Mouse (Mus musculus): Measurements from ENCODE around the gene Ldhal6b. TPM values are rescaled to one million over a fixed set of nuclear protein-coding genes. Genes with fewer than 3 reads are reported as not detected.

Ldhal6b gene
- polyA plus RNA-seq, 1 experiment from 2014 or later, result not detected

DNA sequence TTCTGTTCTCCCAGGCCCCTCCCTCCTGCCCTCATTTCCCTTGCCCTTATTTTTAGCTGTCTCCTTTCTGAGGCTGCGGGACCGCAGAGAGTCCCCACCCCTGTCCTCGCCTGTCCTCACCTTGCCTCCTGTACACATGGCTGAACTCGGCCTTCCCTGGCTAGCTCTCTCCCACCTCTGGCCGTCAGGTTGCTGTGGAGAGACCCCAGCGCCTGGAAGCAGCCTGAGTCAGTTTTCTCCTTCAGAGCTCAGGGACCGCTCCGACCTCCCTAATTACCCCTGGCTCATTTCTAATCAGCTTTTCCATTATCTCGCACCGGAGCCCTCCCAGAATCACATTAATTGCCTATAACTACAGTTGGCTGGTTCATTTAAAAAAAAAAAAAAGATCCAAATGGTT lies 27.9 kb downstream of the Ldhal6b start:
- H3K9ac ChIP-seq (ENCODE audit: low read length), result no peak overlapping the region
- WGBS, result 42% methylated on average over 10 of the region's 10 CpGs

DNA sequence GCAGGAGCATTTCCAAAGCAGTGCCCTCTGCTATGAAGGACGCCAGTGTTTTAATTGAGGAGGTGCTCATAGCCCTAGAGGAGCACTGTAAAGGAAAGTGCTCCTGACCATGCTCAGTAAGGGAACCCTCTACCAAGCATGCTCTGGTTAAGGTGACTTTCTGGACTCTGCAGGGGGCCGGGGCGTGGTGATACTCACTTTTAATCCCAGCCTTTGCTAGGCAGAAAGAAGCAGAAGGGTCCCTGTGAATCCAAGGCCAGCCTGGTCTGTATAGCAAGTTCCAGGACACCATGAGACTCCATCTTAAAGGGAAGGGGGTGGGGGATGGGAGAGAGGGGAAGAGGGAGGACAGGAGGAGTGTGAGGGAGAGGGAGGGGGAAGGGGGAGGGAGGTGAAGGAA lies 30.2 kb downstream of the Ldhal6b start:
- Histone ChIP-seq H3K27me3 (ENCODE audit: control insufficient read depth, insufficient read depth, low read length) (no peaks in the 10 kb centered on the region), H3K9me3 (ENCODE audit: control insufficient read depth, low read length) (no peaks in the 10 kb centered on the region), H3K36me3 (ENCODE audit: control insufficient read depth, insufficient read depth, low read length) (no peaks in the 10 kb centered on the region), H3K4me1 (replicated peaks; ENCODE audit: control insufficient read depth, insufficient read depth, low read length) (no peaks in the 10 kb centered on the region), H3K9ac (ENCODE audit: low read length) (no peak overlapping the region), H3K4me2 (ENCODE audit: low read depth, low read length, severe bottlenecking) (no peak overlapping the region), H3K4me3 (ENCODE audit: low read depth, low read length) (no peak overlapping the region), H3K27ac (ENCODE audit: low read depth, low read length) (no peak overlapping the region)
- no peak for ATAC-seq (replicated peaks; ENCODE audit: low FRiP score)
- no peak for DNase-seq (ENCODE audit: low spot score)
- WGBS, result 55% methylated on average over 3 of the region's 3 CpGs

More for the DNA sequence above, 27.9 kb downstream of the Ldhal6b start:
- H3K4me1 ChIP-seq (replicated peaks; ENCODE audit: control insufficient read depth, insufficient read depth, low read length), result no peaks in the 10 kb centered on the region
- H3K27me3 ChIP-seq (ENCODE audit: control insufficient read depth, insufficient read depth, low read length), result no peaks in the 10 kb centered on the region
- no peak for DNase-seq (ENCODE audit: low spot score)
- no peak for ATAC-seq (replicated peaks; ENCODE audit: low FRiP score)
- H3K36me3 ChIP-seq (ENCODE audit: control insufficient read depth, insufficient read depth, low read length), result no peaks in the 10 kb centered on the region
- H3K4me2 ChIP-seq (ENCODE audit: low read depth, low read length, severe bottlenecking), result no peak overlapping the region
- H3K27ac ChIP-seq (ENCODE audit: low read depth, low read length), result no peak overlapping the region
- H3K9me3 ChIP-seq (ENCODE audit: control insufficient read depth, low read length), result no peaks in the 10 kb centered on the region
- no peak overlapping the region for H3K4me3 ChIP-seq (ENCODE audit: low read depth, low read length)

DNA sequence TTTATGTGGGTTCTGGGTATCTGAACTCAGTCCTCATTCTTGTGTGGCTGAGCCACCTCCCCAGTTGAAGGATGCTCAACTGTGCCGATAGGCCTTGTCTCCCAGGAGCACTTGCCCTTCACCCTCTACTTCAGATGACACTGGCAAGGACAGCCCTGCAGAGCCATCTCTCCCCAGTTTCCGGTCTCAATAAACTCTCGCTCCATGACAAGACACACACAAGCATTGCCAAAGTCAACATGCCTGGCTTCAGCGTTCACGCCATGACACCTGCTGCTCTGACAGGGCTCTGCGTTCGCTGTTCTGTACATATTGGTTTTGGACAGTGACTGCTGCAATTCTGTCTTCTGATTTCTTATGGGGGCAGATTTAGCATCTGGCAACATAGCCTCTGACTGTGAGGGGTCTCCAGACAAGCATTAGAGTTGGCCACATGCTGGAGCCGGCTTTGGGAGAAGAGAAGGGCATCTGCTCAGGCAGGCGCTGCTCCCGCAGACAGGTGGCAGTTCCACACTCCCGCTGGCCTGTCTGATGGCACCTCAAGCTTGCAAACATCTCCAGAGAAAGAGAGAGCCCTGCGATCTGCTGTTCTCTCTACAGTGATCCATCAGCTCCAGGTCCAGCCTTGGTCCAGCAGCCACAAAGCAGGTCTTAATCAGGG lies 31.6 kb downstream of the Ldhal6b start:
- Histone ChIP-seq H3K4me2 (ENCODE audit: low read depth, low read length, severe bottlenecking) (no peak overlapping the region), H3K4me1 (replicated peaks; ENCODE audit: control insufficient read depth, insufficient read depth, low read length) (no peaks in the 10 kb centered on the region), H3K9me3 (ENCODE audit: control insufficient read depth, low read length) (no peaks in the 10 kb centered on the region), H3K36me3 (ENCODE audit: control insufficient read depth, insufficient read depth, low read length) (no peaks in the 10 kb centered on the region), H3K4me3 (ENCODE audit: low read depth, low read length) (no peak overlapping the region), H3K9ac (ENCODE audit: low read length) (no peak overlapping the region), H3K27me3 (ENCODE audit: control insufficient read depth, insufficient read depth, low read length) (no peaks in the 10 kb centered on the region), H3K27ac (ENCODE audit: low read depth, low read length) (no peak overlapping the region)
- DNase-seq (ENCODE audit: low spot score) (no peak), ATAC-seq (replicated peaks; ENCODE audit: low FRiP score) (no peak)
- 89% methylated on average over 12 of the region's 12 CpGs for WGBS

DNA sequence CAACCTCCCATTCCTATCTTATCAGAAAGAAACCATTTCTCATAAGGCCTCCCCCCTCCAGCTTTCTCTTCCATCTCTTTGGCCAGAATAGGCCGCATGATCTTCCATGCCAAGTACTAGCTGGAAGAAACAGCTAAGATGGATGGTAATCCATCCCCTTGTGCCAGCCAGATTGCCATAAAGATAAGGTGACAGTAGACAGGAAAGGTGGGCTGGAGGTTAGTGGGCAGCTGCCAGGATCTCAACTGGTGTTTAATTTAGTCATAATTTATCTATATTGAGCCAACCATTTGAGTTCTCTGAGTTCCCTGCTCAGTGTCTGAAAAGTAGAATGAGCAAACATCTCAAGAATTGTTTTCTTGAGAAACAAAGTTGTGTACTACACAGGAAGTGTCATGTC lies 32.9 kb downstream of the Ldhal6b start:
- no peak for DNase-seq (ENCODE audit: low spot score)
- Histone ChIP-seq H3K27ac (ENCODE audit: low read depth, low read length) (no peak overlapping the region), H3K4me1 (replicated peaks; ENCODE audit: control insufficient read depth, insufficient read depth, low read length) (no peaks in the 10 kb centered on the region), H3K27me3 (ENCODE audit: control insufficient read depth, insufficient read depth, low read length) (no peaks in the 10 kb centered on the region), H3K9ac (ENCODE audit: low read length) (no peak overlapping the region), H3K9me3 (ENCODE audit: control insufficient read depth, low read length) (no peaks in the 10 kb centered on the region), H3K36me3 (ENCODE audit: control insufficient read depth, insufficient read depth, low read length) (no peaks in the 10 kb centered on the region), H3K4me2 (ENCODE audit: low read depth, low read length, severe bottlenecking) (no peak overlapping the region), H3K4me3 (ENCODE audit: low read depth, low read length) (no peak overlapping the region)
- 95% methylated on average over 1 of the region's 1 CpGs for WGBS
- ATAC-seq (replicated peaks; ENCODE audit: low FRiP score), result no peak

DNA sequence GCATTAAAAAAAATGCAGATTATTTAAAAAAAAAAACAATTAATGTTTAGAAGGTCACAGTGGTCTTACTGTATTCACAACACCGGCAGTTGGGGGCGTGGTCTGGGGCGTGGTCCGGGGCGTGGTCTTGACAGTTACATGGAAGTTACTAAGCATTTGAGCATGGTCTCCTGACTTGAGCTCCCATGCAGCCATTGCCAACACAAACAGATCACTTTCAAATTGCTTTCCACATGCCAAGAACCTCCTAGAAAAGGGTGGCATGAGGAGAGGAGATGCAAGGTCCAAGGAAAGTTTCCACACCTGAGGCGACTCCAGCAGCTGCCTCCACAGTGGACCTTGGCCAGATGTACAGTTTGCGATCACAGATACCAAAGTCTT lies 40.6 kb downstream of the Ldhal6b start:
- H3K27me3 ChIP-seq (ENCODE audit: control insufficient read depth, insufficient read depth, low read length), result no peaks in the 10 kb centered on the region

DNA sequence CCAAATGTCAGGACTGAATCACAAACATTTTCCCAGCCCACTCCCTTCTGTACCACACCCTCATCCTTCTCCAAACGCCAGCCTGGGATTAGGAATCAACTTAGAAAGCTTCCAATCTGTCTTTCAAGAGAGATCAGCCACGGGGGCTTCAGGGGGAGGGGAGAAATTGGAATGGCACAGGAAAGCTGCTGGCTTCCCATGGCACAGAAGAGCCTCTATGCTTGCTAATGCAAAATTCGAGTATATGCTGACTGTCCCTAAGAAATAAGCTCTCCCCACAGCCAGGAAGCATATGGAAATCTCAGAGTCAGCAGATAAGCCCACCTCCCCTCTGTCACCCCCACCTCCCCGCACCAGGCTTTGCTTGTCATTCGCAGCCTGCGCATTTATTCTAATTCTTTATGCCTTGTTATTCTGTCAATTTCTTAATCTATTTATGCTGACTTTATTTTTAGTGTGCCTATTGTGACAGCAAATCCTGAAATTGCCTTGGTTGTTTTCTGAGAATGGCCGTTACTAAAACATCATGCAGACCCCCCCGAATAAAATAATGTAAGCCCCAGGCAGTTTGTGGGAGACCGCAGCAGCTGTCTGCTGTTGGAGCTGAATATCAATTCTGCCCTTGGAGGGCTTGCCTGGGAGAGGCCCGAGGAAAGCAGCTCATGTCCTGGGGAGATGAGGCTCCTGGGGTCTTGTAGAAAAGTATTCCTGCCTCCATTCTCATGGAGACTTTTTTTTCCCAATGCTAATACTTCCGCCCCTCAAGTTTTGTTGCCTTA lies 41.2 kb downstream of the Ldhal6b start:
- ATAC-seq (replicated peaks; ENCODE audit: low FRiP score) (no peak), DNase-seq (ENCODE audit: low spot score) (no peak)
- H3K27me3 ChIP-seq (ENCODE audit: control insufficient read depth, insufficient read depth, low read length), result no peaks in the 10 kb centered on the region
- no peak overlapping the region for H3K9ac ChIP-seq (ENCODE audit: low read length)
- no peak overlapping the region for H3K4me3 ChIP-seq (ENCODE audit: low read depth, low read length)
- H3K27ac ChIP-seq (ENCODE audit: low read depth, low read length), result no peak overlapping the region
- H3K36me3 ChIP-seq (ENCODE audit: control insufficient read depth, insufficient read depth, low read length), result no peaks in the 10 kb centered on the region
- no peak overlapping the region for H3K4me2 ChIP-seq (ENCODE audit: low read depth, low read length, severe bottlenecking)
- no peaks in the 10 kb centered on the region for H3K9me3 ChIP-seq (ENCODE audit: control insufficient read depth, low read length)
- WGBS, result 37% methylated on average over 11 of the region's 11 CpGs
- H3K4me1 ChIP-seq (replicated peaks; ENCODE audit: control insufficient read depth, insufficient read depth, low read length), result no peaks in the 10 kb centered on the region

More for the DNA sequence above, 40.6 kb downstream of the Ldhal6b start:
- DNase-seq (ENCODE audit: low spot score), result peak; percentile 62
- ATAC-seq (replicated peaks; ENCODE audit: low FRiP score), result no peak
- no peak overlapping the region for H3K4me3 ChIP-seq (ENCODE audit: low read depth, low read length)
- H3K9me3 ChIP-seq (ENCODE audit: control insufficient read depth, low read length), result no peaks in the 10 kb centered on the region
- H3K36me3 ChIP-seq (ENCODE audit: control insufficient read depth, insufficient read depth, low read length), result no peaks in the 10 kb centered on the region
- no peak overlapping the region for H3K4me2 ChIP-seq (ENCODE audit: low read depth, low read length, severe bottlenecking)
- no peak overlapping the region for H3K9ac ChIP-seq (ENCODE audit: low read length)
- H3K4me1 ChIP-seq (replicated peaks; ENCODE audit: control insufficient read depth, insufficient read depth, low read length), result no peaks in the 10 kb centered on the region
- no peak overlapping the region for H3K27ac ChIP-seq (ENCODE audit: low read depth, low read length)
- WGBS, result 32% methylated on average over 7 of the region's 7 CpGs

DNA sequence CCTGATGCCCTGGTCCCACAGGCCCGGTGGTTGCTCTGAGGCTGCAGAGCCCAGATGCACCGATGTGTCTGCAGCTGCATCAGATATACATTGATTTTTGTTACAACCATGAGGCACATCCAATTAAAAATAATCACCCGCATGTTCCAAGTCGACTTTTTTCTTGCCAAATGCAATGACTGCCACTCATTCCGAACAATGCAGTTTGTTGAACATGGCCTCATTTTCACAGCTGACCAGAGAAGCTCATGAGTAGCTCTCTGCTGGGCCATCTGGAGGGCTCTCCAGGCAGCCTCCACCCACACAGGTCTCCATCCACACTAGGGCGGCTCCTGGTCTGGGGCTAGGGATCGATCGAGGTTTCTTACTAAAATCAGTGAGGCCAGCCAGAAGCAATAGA lies 45.6 kb downstream of the Ldhal6b start:
- ATAC-seq (replicated peaks; ENCODE audit: low FRiP score) (no peak), DNase-seq (ENCODE audit: low spot score) (no peak)
- H3K4me2 ChIP-seq (ENCODE audit: low read depth, low read length, severe bottlenecking), result no peak overlapping the region
- H3K4me1 ChIP-seq (replicated peaks; ENCODE audit: control insufficient read depth, insufficient read depth, low read length), result no peaks in the 10 kb centered on the region
- H3K27ac ChIP-seq (ENCODE audit: low read depth, low read length), result no peak overlapping the region
- no peaks in the 10 kb centered on the region for H3K9me3 ChIP-seq (ENCODE audit: control insufficient read depth, low read length)
- WGBS, result 87% methylated on average over 8 of the region's 8 CpGs
- no peaks in the 10 kb centered on the region for H3K36me3 ChIP-seq (ENCODE audit: control insufficient read depth, insufficient read depth, low read length)
- no peak overlapping the region for H3K9ac ChIP-seq (ENCODE audit: low read length)
- no peak overlapping the region for H3K4me3 ChIP-seq (ENCODE audit: low read depth, low read length)
- no peaks in the 10 kb centered on the region for H3K27me3 ChIP-seq (ENCODE audit: control insufficient read depth, insufficient read depth, low read length)

DNA sequence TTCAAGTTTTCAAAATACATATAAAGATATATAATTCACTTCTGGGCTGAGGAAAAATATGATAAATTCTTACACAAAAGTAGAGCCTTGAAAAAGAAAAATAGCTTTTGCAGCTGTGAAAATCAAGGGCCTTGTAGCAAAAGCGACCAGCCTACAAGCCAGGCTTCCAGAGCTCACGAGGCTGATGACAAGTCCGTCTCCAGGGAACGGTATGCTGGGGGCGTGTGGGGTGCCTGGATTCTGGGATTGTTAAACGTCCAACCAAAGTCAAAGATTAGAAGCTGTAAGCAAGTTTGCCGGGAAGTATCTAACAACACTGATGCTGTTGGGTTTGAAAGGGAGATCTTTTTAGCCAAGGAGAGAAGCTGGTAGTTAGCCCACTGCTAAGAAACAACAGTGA lies 47.0 kb downstream of the Ldhal6b start:
- Histone ChIP-seq H3K9ac (ENCODE audit: low read length) (no peak overlapping the region), H3K4me3 (ENCODE audit: low read depth, low read length) (no peak overlapping the region), H3K36me3 (ENCODE audit: control insufficient read depth, insufficient read depth, low read length) (no peaks in the 10 kb centered on the region), H3K27me3 (ENCODE audit: control insufficient read depth, insufficient read depth, low read length) (no peaks in the 10 kb centered on the region), H3K27ac (ENCODE audit: low read depth, low read length) (no peak overlapping the region), H3K4me2 (ENCODE audit: low read depth, low read length, severe bottlenecking) (no peak overlapping the region), H3K9me3 (ENCODE audit: control insufficient read depth, low read length) (no peaks in the 10 kb centered on the region), H3K4me1 (replicated peaks; ENCODE audit: control insufficient read depth, insufficient read depth, low read length) (no peaks in the 10 kb centered on the region)
- no peak for ATAC-seq (replicated peaks; ENCODE audit: low FRiP score)
- no peak for DNase-seq (ENCODE audit: low spot score)
- WGBS, result 73% methylated on average over 7 of the region's 7 CpGs

DNA sequence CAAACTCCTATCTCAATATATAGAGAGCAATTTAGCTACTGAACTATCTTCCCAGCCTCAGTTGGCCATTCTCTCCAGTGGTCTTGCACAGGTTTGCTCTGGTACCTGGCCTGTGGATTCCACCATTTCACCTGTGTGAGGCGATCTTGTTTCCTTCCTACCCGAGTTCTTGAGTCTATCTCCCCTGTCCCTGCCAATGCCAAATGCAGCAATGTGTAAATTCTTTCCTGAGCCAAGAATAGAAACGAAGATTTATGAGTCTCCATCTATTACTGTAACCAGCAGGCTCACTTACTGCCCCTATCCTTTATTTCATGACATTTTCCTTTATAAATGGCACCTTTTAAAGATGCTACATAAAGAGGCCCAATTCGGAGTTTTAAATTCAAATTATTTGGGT lies 47.5 kb downstream of the Ldhal6b start:
- H3K4me1 ChIP-seq (replicated peaks; ENCODE audit: control insufficient read depth, insufficient read depth, low read length), result no peaks in the 10 kb centered on the region
- no peak overlapping the region for H3K9ac ChIP-seq (ENCODE audit: low read length)
- no peak for DNase-seq (ENCODE audit: low spot score)
- H3K4me3 ChIP-seq (ENCODE audit: low read depth, low read length), result no peak overlapping the region
- H3K36me3 ChIP-seq (ENCODE audit: control insufficient read depth, insufficient read depth, low read length), result no peaks in the 10 kb centered on the region
- no peaks in the 10 kb centered on the region for H3K27me3 ChIP-seq (ENCODE audit: control insufficient read depth, insufficient read depth, low read length)
- no peaks in the 10 kb centered on the region for H3K9me3 ChIP-seq (ENCODE audit: control insufficient read depth, low read length)
- no peak overlapping the region for H3K27ac ChIP-seq (ENCODE audit: low read depth, low read length)
- no peak overlapping the region for H3K4me2 ChIP-seq (ENCODE audit: low read depth, low read length, severe bottlenecking)
- WGBS, result 78% methylated on average over 4 of the region's 4 CpGs
- ATAC-seq (replicated peaks; ENCODE audit: low FRiP score), result no peak
